Mouse (Mus musculus): ENCODE data around the gene Rabgap1. TPM values are rescaled to one million over a fixed set of nuclear protein-coding genes. Genes with fewer than 3 reads are reported as not detected.
"Not testable (repeated sequence)": the region's sequence is repeated elsewhere in the genome, so short reads cannot be mapped to it uniquely, and the experiment has no call there.

The Rabgap1 gene
- polyA plus RNA-seq, 1 experiment from 2014 or later: 22.3 TPM

GRCm38 (mm10) chr2:37479559-37479958, 36.5 kb downstream of the Rabgap1 start:
- no peak overlapping the region for H3K4me3 ChIP-seq (ENCODE audit: low read depth, low read length)
- DNase-seq (ENCODE audit: low spot score) (no peak), ATAC-seq (no peak)
- TF ChIP-seq CTCF (IDR thresholded peaks at IDR 0.05) (no peak), EP300 (IDR thresholded peaks at IDR 0.05) (no peak)
- H3K27ac ChIP-seq (ENCODE audit: low read length): no peak overlapping the region
- no peaks in the 10 kb centered on the region for H3K4me1 ChIP-seq (ENCODE audit: insufficient read depth, low read depth, low read length)
- H3K9ac ChIP-seq (replicated peaks; ENCODE audit: low read depth): no peak overlapping the region
- H3K27me3 ChIP-seq (replicated peaks; ENCODE audit: insufficient read depth, low read length): no peaks in the 10 kb centered on the region
- H3K4me2 ChIP-seq (replicated peaks; ENCODE audit: low read depth, low read length): no peak overlapping the region
- no peaks in the 10 kb centered on the region for H3K9me3 ChIP-seq (ENCODE audit: low read length)
- H3K36me3 ChIP-seq (ENCODE audit: insufficient read depth, low read length): peaks cover 7% of the 10 kb centered on the region

GRCm38 (mm10) chr2:37480039-37480438, 37.0 kb downstream of the Rabgap1 start:
- Histone ChIP-seq H3K9ac (replicated peaks; ENCODE audit: low read depth) (no peak overlapping the region), H3K9me3 (ENCODE audit: low read length) (no peaks in the 10 kb centered on the region), H3K27me3 (replicated peaks; ENCODE audit: insufficient read depth, low read length) (no peaks in the 10 kb centered on the region), H3K4me2 (replicated peaks; ENCODE audit: low read depth, low read length) (no peak overlapping the region), H3K36me3 (ENCODE audit: insufficient read depth, low read length) (peaks cover 7% of the 10 kb centered on the region), H3K4me3 (ENCODE audit: low read depth, low read length) (no peak overlapping the region), H3K27ac (ENCODE audit: low read length) (no peak overlapping the region), H3K4me1 (ENCODE audit: insufficient read depth, low read depth, low read length) (no peaks in the 10 kb centered on the region)
- ATAC-seq (no peak), DNase-seq (ENCODE audit: low spot score) (no peak)
- TF ChIP-seq EP300 (IDR thresholded peaks at IDR 0.05): no peak
- TF ChIP-seq CTCF (IDR thresholded peaks at IDR 0.05): no peak
- WGBS: 94% methylated on average over 2 of the region's 2 CpGs

- H3K27me3 ChIP-seq (replicated peaks; ENCODE audit: insufficient read depth, low read length): no peaks in the 10 kb centered on the region
- H3K9me3 ChIP-seq (ENCODE audit: low read length): no peaks in the 10 kb centered on the region
- H3K4me2 ChIP-seq (replicated peaks; ENCODE audit: low read depth, low read length): no peak overlapping the region
- no peak overlapping the region for H3K27ac ChIP-seq (ENCODE audit: low read length)
- TF ChIP-seq CTCF (IDR thresholded peaks at IDR 0.05): no peak
- H3K4me1 ChIP-seq (ENCODE audit: insufficient read depth, low read depth, low read length): no peaks in the 10 kb centered on the region
- no peak overlapping the region for H3K9ac ChIP-seq (replicated peaks; ENCODE audit: low read depth)
- WGBS: 77% methylated on average over 2 of the region's 2 CpGs
- ATAC-seq (no peak), DNase-seq (ENCODE audit: low spot score) (no peak)
- no peak overlapping the region for H3K4me3 ChIP-seq (ENCODE audit: low read depth, low read length)
- H3K36me3 ChIP-seq (ENCODE audit: insufficient read depth, low read length): no peaks in the 10 kb centered on the region
Measured at GRCm38 (mm10) chr2:37484165-37484564, 41.1 kb downstream of the Rabgap1 start.

- ATAC-seq: no peak
- no peak for TF ChIP-seq EP300 (IDR thresholded peaks at IDR 0.05)
- TF ChIP-seq CTCF (IDR thresholded peaks at IDR 0.05): peak; percentile 61
- Histone ChIP-seq H3K4me2 (replicated peaks; ENCODE audit: low read depth, low read length) (no peak overlapping the region), H3K36me3 (ENCODE audit: insufficient read depth, low read length) (no peaks in the 10 kb centered on the region), H3K4me3 (ENCODE audit: low read depth, low read length) (no peak overlapping the region), H3K27ac (ENCODE audit: low read length) (no peak overlapping the region), H3K27me3 (replicated peaks; ENCODE audit: insufficient read depth, low read length) (no peaks in the 10 kb centered on the region), H3K4me1 (ENCODE audit: insufficient read depth, low read depth, low read length) (no peaks in the 10 kb centered on the region), H3K9ac (replicated peaks; ENCODE audit: low read depth) (no peak overlapping the region), H3K9me3 (ENCODE audit: low read length) (no peaks in the 10 kb centered on the region)
- WGBS: 84% methylated on average over 1 of the region's 1 CpGs
- peak; percentile 68 for DNase-seq (ENCODE audit: low spot score)
Measured at GRCm38 (mm10) chr2:37485370-37485769, 42.3 kb downstream of the Rabgap1 start.

- Histone ChIP-seq H3K9me3 (ENCODE audit: low read length) (no peaks in the 10 kb centered on the region), H3K36me3 (ENCODE audit: insufficient read depth, low read length) (no peaks in the 10 kb centered on the region), H3K4me2 (replicated peaks; ENCODE audit: low read depth, low read length) (no peak overlapping the region), H3K27me3 (replicated peaks; ENCODE audit: insufficient read depth, low read length) (no peaks in the 10 kb centered on the region), H3K4me1 (ENCODE audit: insufficient read depth, low read depth, low read length) (no peaks in the 10 kb centered on the region), H3K27ac (ENCODE audit: low read length) (no peak overlapping the region), H3K4me3 (ENCODE audit: low read depth, low read length) (no peak overlapping the region), H3K9ac (replicated peaks; ENCODE audit: low read depth) (no peak overlapping the region)
- DNase-seq (ENCODE audit: low spot score) (no peak), ATAC-seq (no peak)
- TF ChIP-seq EP300 (IDR thresholded peaks at IDR 0.05) (no peak), CTCF (IDR thresholded peaks at IDR 0.05) (no peak)
Measured at GRCm38 (mm10) chr2:37486408-37486807, 43.3 kb downstream of the Rabgap1 start.

- Histone ChIP-seq H3K4me3 (ENCODE audit: low read depth, low read length) (no peak overlapping the region), H3K4me2 (replicated peaks; ENCODE audit: low read depth, low read length) (no peak overlapping the region), H3K36me3 (ENCODE audit: insufficient read depth, low read length) (peaks cover 9% of the 10 kb centered on the region; the same call in 1 of the 2 replicates), H3K9me3 (ENCODE audit: low read length) (no peaks in the 10 kb centered on the region), H3K9ac (replicated peaks; ENCODE audit: low read depth) (no peak overlapping the region), H3K4me1 (ENCODE audit: insufficient read depth, low read depth, low read length) (no peaks in the 10 kb centered on the region), H3K27ac (ENCODE audit: low read length) (no peak overlapping the region), H3K27me3 (replicated peaks; ENCODE audit: insufficient read depth, low read length) (no peaks in the 10 kb centered on the region)
- 93% methylated on average over 2 of the region's 2 CpGs for whole genome bisulfite sequencing
- DNase-seq (ENCODE audit: low spot score): no peak
- no peak for ATAC-seq
- TF ChIP-seq CTCF (IDR thresholded peaks at IDR 0.05) (no peak), EP300 (IDR thresholded peaks at IDR 0.05) (no peak)
Measured at GRCm38 (mm10) chr2:37488956-37489355, 45.9 kb downstream of the Rabgap1 start.

- WGBS: 90% methylated on average over 4 of the region's 4 CpGs
- TF ChIP-seq EP300 (IDR thresholded peaks at IDR 0.05) (no peak), CTCF (IDR thresholded peaks at IDR 0.05) (no peak)
- Histone ChIP-seq H3K9ac (replicated peaks; ENCODE audit: low read depth) (no peak overlapping the region), H3K27ac (ENCODE audit: low read length) (no peak overlapping the region), H3K4me1 (ENCODE audit: insufficient read depth, low read depth, low read length) (no peaks in the 10 kb centered on the region), H3K9me3 (ENCODE audit: low read length) (no peaks in the 10 kb centered on the region), H3K36me3 (ENCODE audit: insufficient read depth, low read length) (peaks cover 18% of the 10 kb centered on the region), H3K4me3 (ENCODE audit: low read depth, low read length) (no peak overlapping the region), H3K4me2 (replicated peaks; ENCODE audit: low read depth, low read length) (no peak overlapping the region), H3K27me3 (replicated peaks; ENCODE audit: insufficient read depth, low read length) (no peaks in the 10 kb centered on the region)
- ATAC-seq (no peak), DNase-seq (ENCODE audit: low spot score) (no peak)
Measured at GRCm38 (mm10) chr2:37497321-37497720, 54.2 kb downstream of the Rabgap1 start.

- not testable (repeated sequence) for DNase-seq (ENCODE audit: low spot score); H3K4me3 ChIP-seq (ENCODE audit: low read depth, low read length)
Measured at GRCm38 (mm10) chr2:37505856-37506255, 62.8 kb downstream of the Rabgap1 start.

More at GRCm38 (mm10) chr2:37505856-37506255, 62.8 kb downstream of the Rabgap1 start:
- not testable (repeated sequence) for ATAC-seq; H3K27me3 ChIP-seq (replicated peaks; ENCODE audit: insufficient read depth, low read length); H3K4me2 ChIP-seq (replicated peaks; ENCODE audit: low read depth, low read length); H3K9ac ChIP-seq (replicated peaks; ENCODE audit: low read depth); H3K9me3 ChIP-seq (ENCODE audit: low read length); H3K27ac ChIP-seq (ENCODE audit: low read length); H3K4me1 ChIP-seq (ENCODE audit: insufficient read depth, low read depth, low read length); H3K36me3 ChIP-seq (ENCODE audit: insufficient read depth, low read length)
- WGBS: 89% methylated on average over 2 of the region's 2 CpGs

Measured in lung, postnatal 0 days (tissue).